Mouse (Mus musculus): Measurements from ENCODE around the gene Clstn3. TPM values are rescaled to one million over a fixed set of nuclear protein-coding genes. Genes with fewer than 3 reads are reported as not detected.
A peak's percentile ranks its signal among the peaks of the same experiment; 100 is the strongest.

Gene Clstn3
- polyA plus RNA-seq, 1 experiment from 2014 or later: 10.3 TPM

GRCm38 (mm10) chr6:124458505-124458904, 6.1 kb downstream of the Clstn3 start:
- H3K27ac ChIP-seq (ENCODE audit: low read depth, low read length): no peak overlapping the region
- no peak overlapping the region for H3K9ac ChIP-seq (ENCODE audit: low read length)
- no peak for ATAC-seq (ENCODE audit: low FRiP score)
- H3K4me3 ChIP-seq (ENCODE audit: low read depth, low read length): no peak overlapping the region
- H3K9me3 ChIP-seq (ENCODE audit: control insufficient read depth, low read length): no peaks in the 10 kb centered on the region
- no peaks in the 10 kb centered on the region for H3K4me1 ChIP-seq (ENCODE audit: control insufficient read depth, insufficient read depth, low read length)
- 90% methylated on average over 11 of the region's 11 CpGs for WGBS
- no peaks in the 10 kb centered on the region for H3K27me3 ChIP-seq (ENCODE audit: control insufficient read depth, insufficient read depth, low read length)
- H3K4me2 ChIP-seq: no peak overlapping the region
- no peaks in the 10 kb centered on the region for H3K36me3 ChIP-seq (ENCODE audit: control insufficient read depth, insufficient read depth, low read length)
- peak; percentile 41 for DNase-seq (ENCODE audit: low spot score, missing footprints)

DNA sequence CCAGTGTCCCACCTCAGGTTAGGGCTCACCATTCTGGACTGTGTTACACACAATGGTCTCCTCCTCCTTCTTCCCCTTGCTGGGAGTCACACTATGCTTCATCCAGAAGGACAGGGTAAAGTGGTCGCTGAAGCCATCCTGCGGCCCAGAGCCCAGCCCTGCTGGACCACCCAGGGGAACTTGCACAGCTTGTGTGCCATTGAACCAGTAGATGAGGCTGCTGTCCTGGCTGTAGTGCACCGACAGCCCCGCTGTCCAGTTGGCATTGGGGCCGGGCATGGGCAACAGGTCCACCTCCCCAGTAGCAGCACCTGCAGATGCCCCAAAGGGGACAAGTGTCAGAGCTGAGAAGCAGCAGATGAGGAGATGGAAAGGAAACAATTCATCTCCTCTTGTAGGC, 6.8 kb downstream of the Clstn3 start:
- ATAC-seq (ENCODE audit: low FRiP score): no peak
- H3K9ac ChIP-seq (ENCODE audit: low read length): no peak overlapping the region
- H3K27ac ChIP-seq (ENCODE audit: low read depth, low read length): no peak overlapping the region
- H3K4me2 ChIP-seq: no peak overlapping the region
- no peaks in the 10 kb centered on the region for H3K36me3 ChIP-seq (ENCODE audit: control insufficient read depth, insufficient read depth, low read length)
- no peaks in the 10 kb centered on the region for H3K27me3 ChIP-seq (ENCODE audit: control insufficient read depth, insufficient read depth, low read length)
- H3K4me1 ChIP-seq (ENCODE audit: control insufficient read depth, insufficient read depth, low read length): no peaks in the 10 kb centered on the region
- WGBS: 94% methylated on average over 5 of the region's 5 CpGs
- DNase-seq (ENCODE audit: low spot score, missing footprints): no peak
- H3K9me3 ChIP-seq (ENCODE audit: control insufficient read depth, low read length): no peaks in the 10 kb centered on the region
- H3K4me3 ChIP-seq (ENCODE audit: low read depth, low read length): no peak overlapping the region

DNA sequence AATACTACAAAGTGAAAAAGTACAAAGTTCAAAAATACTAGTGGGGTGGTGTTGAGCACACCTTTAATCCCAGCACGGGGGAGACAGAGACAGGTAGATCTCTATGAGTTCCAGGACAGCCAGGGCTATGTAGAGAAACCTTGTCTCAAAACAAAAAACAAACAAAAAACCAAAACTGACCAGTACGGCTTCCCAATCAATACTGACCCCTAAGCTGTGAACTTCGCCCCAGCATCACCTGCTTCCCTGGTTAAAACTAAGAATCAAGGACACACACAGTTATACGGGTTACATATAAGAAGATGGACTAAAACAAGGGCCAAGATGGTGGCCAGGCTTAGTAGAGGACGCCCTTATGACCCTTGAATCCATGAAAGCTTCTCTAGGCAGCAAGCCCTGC, 8.4 kb downstream of the Clstn3 start:
- ATAC-seq (ENCODE audit: low FRiP score): no peak
- no peak overlapping the region for H3K4me2 ChIP-seq
- no peaks in the 10 kb centered on the region for H3K9me3 ChIP-seq (ENCODE audit: control insufficient read depth, low read length)
- no peaks in the 10 kb centered on the region for H3K4me1 ChIP-seq (ENCODE audit: control insufficient read depth, insufficient read depth, low read length)
- no peak overlapping the region for H3K4me3 ChIP-seq (ENCODE audit: low read depth, low read length)
- 91% methylated on average over 5 of the region's 5 CpGs for WGBS
- no peaks in the 10 kb centered on the region for H3K36me3 ChIP-seq (ENCODE audit: control insufficient read depth, insufficient read depth, low read length)
- H3K27ac ChIP-seq (ENCODE audit: low read depth, low read length): no peak overlapping the region
- DNase-seq (ENCODE audit: low spot score, missing footprints): no peak
- H3K9ac ChIP-seq (ENCODE audit: low read length): no peak overlapping the region
- no peaks in the 10 kb centered on the region for H3K27me3 ChIP-seq (ENCODE audit: control insufficient read depth, insufficient read depth, low read length)

GRCm38 (mm10) chr6:124453756-124454155, 10.8 kb downstream of the Clstn3 start:
- Histone ChIP-seq H3K9ac (ENCODE audit: low read length) (no peak overlapping the region), H3K36me3 (ENCODE audit: control insufficient read depth, insufficient read depth, low read length) (no peaks in the 10 kb centered on the region), H3K27me3 (ENCODE audit: control insufficient read depth, insufficient read depth, low read length) (no peaks in the 10 kb centered on the region), H3K4me2 (no peak overlapping the region), H3K4me3 (ENCODE audit: low read depth, low read length) (no peak overlapping the region), H3K9me3 (ENCODE audit: control insufficient read depth, low read length) (no peaks in the 10 kb centered on the region), H3K27ac (ENCODE audit: low read depth, low read length) (no peak overlapping the region), H3K4me1 (ENCODE audit: control insufficient read depth, insufficient read depth, low read length) (no peaks in the 10 kb centered on the region)
- WGBS: 38% methylated on average over 4 of the region's 4 CpGs
- DNase-seq (ENCODE audit: low spot score, missing footprints) (peak; percentile 80), ATAC-seq (ENCODE audit: low FRiP score) (no peak; the same call in 1 of the 2 replicates)

DNA sequence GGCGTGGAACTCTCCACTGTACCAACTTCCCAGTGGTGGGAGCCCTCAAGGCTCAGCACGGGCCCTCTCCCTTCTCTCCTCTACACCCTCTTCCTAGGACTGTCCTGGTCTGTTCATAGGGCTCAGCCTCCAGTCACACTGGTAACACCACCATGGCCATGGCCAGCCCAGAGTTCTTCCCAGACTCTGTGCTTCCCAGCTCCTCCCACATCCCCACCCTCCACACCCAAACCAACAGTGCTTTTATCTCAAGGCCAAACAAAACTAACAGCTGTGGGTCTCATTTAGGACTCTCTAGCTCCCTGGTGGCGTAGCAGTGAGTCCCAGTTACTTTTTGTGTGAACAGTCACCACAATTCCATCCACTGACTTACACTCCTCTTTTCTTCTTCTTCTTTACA, 12.6 kb downstream of the Clstn3 start:
- DNase-seq (ENCODE audit: low spot score, missing footprints) (no peak), ATAC-seq (ENCODE audit: low FRiP score) (no peak)
- no peaks in the 10 kb centered on the region for H3K27me3 ChIP-seq (ENCODE audit: control insufficient read depth, insufficient read depth, low read length)
- H3K36me3 ChIP-seq (ENCODE audit: control insufficient read depth, insufficient read depth, low read length): no peaks in the 10 kb centered on the region
- WGBS: 72% methylated on average over 3 of the region's 3 CpGs
- no peak overlapping the region for H3K4me2 ChIP-seq
- H3K4me1 ChIP-seq (ENCODE audit: control insufficient read depth, insufficient read depth, low read length): no peaks in the 10 kb centered on the region
- H3K4me3 ChIP-seq (ENCODE audit: low read depth, low read length): no peak overlapping the region
- H3K27ac ChIP-seq (ENCODE audit: low read depth, low read length): no peak overlapping the region
- H3K9me3 ChIP-seq (ENCODE audit: control insufficient read depth, low read length): no peaks in the 10 kb centered on the region
- no peak overlapping the region for H3K9ac ChIP-seq (ENCODE audit: low read length)

- no peak for ATAC-seq (ENCODE audit: low FRiP score)
Measured at GRCm38 (mm10) chr6:124449668-124450383, 14.8 kb downstream of the Clstn3 start.

DNA sequence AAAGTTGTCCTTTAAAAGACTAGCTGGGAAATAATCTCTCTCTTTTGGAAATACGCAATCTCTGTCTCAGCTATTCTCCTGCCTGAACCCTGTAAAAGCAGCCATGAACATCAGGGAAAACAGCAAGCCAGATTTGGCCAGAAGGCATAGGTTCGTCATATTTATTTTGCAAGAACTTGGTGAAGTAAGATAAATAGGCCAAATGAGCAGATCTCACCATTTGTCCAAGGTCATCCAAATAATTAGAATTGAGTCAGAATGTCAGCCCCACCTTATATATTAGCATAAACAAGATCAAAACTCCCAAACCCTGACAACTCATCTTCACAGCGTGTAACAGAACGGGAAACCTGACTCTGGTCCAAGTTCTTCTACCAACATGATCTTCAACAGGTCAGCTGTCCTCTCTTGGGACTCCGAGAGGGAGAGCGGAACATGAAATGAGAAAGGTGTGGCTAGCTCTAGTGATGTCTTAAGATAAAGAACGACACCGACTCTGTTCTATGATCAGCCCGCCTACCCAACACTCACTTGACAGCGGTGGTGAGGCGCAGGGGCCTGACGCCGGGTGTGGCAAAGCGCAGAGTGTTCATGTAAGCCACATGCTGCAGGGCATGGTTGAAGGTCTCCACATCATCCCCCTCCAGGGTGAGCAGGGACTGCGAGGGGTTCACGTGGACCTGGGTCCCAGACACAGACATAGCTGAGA, 15.5 kb downstream of the Clstn3 start:
- Histone ChIP-seq H3K27me3 (ENCODE audit: control insufficient read depth, insufficient read depth, low read length) (no peaks in the 10 kb centered on the region), H3K9ac (ENCODE audit: low read length) (no peak overlapping the region), H3K4me1 (ENCODE audit: control insufficient read depth, insufficient read depth, low read length) (no peaks in the 10 kb centered on the region), H3K27ac (ENCODE audit: low read depth, low read length) (no peak overlapping the region), H3K4me3 (ENCODE audit: low read depth, low read length) (no peak overlapping the region), H3K4me2 (no peak overlapping the region), H3K9me3 (ENCODE audit: control insufficient read depth, low read length) (no peaks in the 10 kb centered on the region), H3K36me3 (ENCODE audit: control insufficient read depth, insufficient read depth, low read length) (no peaks in the 10 kb centered on the region)
- ATAC-seq (ENCODE audit: low FRiP score) (no peak), DNase-seq (ENCODE audit: low spot score, missing footprints) (peak; percentile 60)
- WGBS: 94% methylated on average over 16 of the region's 16 CpGs

More at GRCm38 (mm10) chr6:124449668-124450383, 14.8 kb downstream of the Clstn3 start:
- no peak overlapping the region for H3K4me2 ChIP-seq
- no peaks in the 10 kb centered on the region for H3K27me3 ChIP-seq (ENCODE audit: control insufficient read depth, insufficient read depth, low read length)
- H3K4me3 ChIP-seq (ENCODE audit: low read depth, low read length): no peak overlapping the region
- H3K9me3 ChIP-seq (ENCODE audit: control insufficient read depth, low read length): no peaks in the 10 kb centered on the region
- H3K27ac ChIP-seq (ENCODE audit: low read depth, low read length): no peak overlapping the region
- H3K9ac ChIP-seq (ENCODE audit: low read length): no peak overlapping the region
- no peaks in the 10 kb centered on the region for H3K4me1 ChIP-seq (ENCODE audit: control insufficient read depth, insufficient read depth, low read length)
- 88% methylated on average over 18 of the region's 18 CpGs for WGBS
- no peak for DNase-seq (ENCODE audit: low spot score, missing footprints)
- H3K36me3 ChIP-seq (ENCODE audit: control insufficient read depth, insufficient read depth, low read length): no peaks in the 10 kb centered on the region

DNA sequence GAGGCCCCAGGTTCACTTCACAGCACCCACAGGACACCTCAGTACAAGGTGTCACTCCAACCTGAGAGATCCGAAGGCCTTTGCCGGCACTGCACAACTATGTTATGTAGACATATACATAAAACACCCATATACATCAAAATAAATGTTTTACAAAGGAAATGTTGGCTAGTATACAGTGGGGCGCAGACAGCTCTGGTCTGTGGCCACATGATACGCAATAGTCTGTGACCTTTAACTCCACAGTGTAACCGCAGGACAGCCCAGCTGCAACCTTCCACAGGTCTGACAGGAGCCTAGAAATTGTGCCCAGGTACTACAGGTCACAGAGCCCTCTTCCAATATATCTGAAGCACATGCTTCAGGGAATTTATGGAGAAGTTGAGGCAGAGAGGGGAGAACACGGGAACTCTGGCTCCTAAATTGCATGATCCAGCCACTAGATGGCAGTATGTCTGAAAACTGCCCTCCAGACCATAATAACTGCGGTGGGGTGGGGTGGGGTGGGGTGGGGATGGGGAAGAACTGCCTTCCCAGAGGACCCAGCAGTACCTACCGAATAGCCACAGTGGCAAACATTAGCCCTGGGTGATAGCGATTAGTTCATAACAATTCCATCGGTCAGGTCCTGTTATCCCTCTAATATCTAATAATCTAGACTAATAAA, 16.3 kb downstream of the Clstn3 start:
- Histone ChIP-seq H3K4me3 (ENCODE audit: low read depth, low read length) (no peak overlapping the region), H3K9me3 (ENCODE audit: control insufficient read depth, low read length) (no peaks in the 10 kb centered on the region), H3K27me3 (ENCODE audit: control insufficient read depth, insufficient read depth, low read length) (no peaks in the 10 kb centered on the region), H3K4me2 (no peak overlapping the region), H3K9ac (ENCODE audit: low read length) (no peak overlapping the region), H3K27ac (ENCODE audit: low read depth, low read length) (no peak overlapping the region), H3K36me3 (ENCODE audit: control insufficient read depth, insufficient read depth, low read length) (no peaks in the 10 kb centered on the region), H3K4me1 (ENCODE audit: control insufficient read depth, insufficient read depth, low read length) (no peaks in the 10 kb centered on the region)
- ATAC-seq (ENCODE audit: low FRiP score) (no peak), DNase-seq (ENCODE audit: low spot score, missing footprints) (peak; percentile 59)
- WGBS: 77% methylated on average over 10 of the region's 10 CpGs

DNA sequence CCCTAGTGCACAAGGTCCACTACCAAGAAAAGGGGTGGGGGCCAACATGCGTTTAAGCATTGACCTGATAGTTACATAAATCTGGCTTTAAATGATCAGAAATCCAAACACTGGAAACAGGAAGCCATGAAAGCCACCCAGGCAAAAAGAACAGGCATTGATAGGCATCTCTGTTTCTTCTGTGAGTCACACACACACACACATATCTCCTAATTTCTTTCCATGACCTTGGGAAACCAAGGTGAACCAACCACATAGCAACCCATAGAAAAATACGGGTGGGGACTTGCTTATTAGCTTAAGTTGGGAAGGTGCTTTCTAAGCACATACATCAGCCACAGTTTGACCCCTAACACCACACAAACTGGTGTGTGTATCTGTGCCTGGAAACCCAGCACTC, 17.2 kb downstream of the Clstn3 start:
- H3K27me3 ChIP-seq (ENCODE audit: control insufficient read depth, insufficient read depth, low read length): no peaks in the 10 kb centered on the region
- H3K36me3 ChIP-seq (ENCODE audit: control insufficient read depth, insufficient read depth, low read length): no peaks in the 10 kb centered on the region
- ATAC-seq (ENCODE audit: low FRiP score) (no peak), DNase-seq (ENCODE audit: low spot score, missing footprints) (peak; percentile 72)
- no peaks in the 10 kb centered on the region for H3K4me1 ChIP-seq (ENCODE audit: control insufficient read depth, insufficient read depth, low read length)
- no peak overlapping the region for H3K9ac ChIP-seq (ENCODE audit: low read length)
- H3K9me3 ChIP-seq (ENCODE audit: control insufficient read depth, low read length): no peaks in the 10 kb centered on the region
- H3K4me3 ChIP-seq (ENCODE audit: low read depth, low read length): no peak overlapping the region
- no peak overlapping the region for H3K27ac ChIP-seq (ENCODE audit: low read depth, low read length)
- no peak overlapping the region for H3K4me2 ChIP-seq
- WGBS: 85% methylated on average over 2 of the region's 2 CpGs
